Mouse (Mus musculus) G1E-ER4 (cell line): ENCODE data around the gene Prorsd1. TPM values are rescaled to one million over a fixed set of nuclear protein-coding genes. Genes with fewer than 3 reads are reported as not detected.

Source experiments
- GATA1 ChIP-seq: IDR thresholded peaks from one replicate; pipeline ENCODE4 v1.8.0; 2012; ENCODE audit warnings: low read length, inconsistent platforms
- polyA plus RNA-seq: library from polyadenylated mRNA; stranded (reverse); fragments of >175 nt; gene quantifications from 2 replicates; pipeline ENCODE4 v1.2.3, GENCODE M21; 2012

The Prorsd1 gene
- polyA plus RNA-seq, 1 experiment: 9.8 TPM

DNA sequence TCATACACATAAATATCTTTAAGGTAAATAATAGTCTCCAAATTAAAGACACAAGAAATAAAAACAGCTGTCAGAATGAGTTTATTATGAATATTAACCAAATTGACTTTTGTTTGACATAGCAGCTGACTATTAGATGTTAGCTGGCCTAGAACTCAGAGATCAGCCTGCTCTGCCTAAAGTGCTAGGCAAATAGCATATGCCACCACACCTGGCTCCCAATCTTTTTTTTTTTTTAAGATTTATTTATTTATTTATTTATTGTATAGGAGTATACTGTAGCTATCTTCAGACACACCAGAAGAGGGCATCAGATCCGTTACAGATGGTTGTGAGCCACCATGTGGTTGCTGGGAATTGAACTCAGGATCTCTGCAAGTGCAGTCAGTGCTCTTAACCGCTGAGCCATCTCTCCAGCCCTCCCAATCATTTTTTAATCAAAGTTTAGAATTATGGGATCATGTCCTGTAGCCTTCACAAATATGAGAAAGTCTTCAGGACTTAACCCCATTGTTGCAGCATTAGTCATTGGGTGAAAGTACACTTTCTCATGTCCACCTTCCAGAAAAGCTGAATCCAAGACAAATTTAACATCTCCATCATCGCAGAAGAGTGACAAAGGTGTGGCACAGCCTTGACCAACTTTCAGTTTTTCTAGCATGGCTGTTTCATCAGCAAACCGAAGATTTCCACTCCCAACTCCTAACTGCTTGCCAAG, 1.9 kb downstream of the Prorsd1 start:
- no peak for TF ChIP-seq GATA1

DNA sequence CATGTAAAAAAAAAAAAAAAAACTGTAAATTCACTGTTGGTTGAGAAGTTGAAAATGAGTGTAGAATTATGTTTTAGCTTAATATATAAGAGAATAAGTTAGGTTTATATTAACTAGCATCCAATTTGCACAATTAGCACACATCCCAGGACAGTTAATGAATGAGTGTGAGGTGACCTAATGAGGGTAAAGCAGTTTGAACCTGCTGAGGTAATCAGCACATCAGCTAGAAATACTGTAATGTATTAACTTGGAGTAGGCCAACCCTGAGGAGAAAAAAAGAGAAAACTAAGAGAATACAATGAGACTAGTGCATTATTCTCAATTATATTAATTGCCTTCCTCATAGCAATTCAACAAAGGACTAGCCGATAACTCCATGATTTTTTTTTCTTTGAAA, 5.4 kb downstream of the Prorsd1 start:
- TF ChIP-seq GATA1: no peak

DNA sequence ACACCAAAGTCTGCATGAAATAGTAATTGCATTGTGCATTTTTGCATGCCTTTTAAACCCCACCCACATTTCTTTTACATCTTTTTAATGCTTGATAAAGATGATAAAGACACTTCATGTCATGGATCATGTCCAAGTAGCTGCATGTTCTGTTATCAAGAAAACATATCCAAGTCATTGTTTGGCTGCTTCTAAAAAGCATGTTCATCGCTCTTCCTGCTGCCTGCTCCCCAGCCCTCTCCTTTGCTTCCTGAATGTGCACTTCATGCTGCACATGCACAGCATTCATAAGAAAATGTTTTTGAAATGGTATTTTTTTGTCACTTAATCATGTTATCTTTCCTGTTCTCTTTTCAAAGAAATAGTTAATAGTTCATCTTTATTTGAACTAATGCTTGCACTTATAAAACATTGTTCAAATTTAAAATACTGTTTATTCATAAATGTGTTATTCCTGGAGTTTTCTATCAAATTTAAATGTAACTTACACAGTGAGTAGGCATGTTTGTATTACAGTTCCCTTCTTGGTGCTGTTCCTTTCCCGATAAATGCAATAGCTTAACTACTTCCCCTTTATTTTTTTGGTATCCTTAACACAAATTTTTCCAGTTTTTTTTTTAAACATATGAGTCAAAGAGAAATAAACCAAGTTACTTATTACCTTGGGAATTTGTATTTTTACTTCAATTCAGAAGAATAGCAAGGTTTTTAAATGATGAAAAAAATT, 9.8 kb downstream of the Prorsd1 start:
- no peak for TF ChIP-seq GATA1

DNA sequence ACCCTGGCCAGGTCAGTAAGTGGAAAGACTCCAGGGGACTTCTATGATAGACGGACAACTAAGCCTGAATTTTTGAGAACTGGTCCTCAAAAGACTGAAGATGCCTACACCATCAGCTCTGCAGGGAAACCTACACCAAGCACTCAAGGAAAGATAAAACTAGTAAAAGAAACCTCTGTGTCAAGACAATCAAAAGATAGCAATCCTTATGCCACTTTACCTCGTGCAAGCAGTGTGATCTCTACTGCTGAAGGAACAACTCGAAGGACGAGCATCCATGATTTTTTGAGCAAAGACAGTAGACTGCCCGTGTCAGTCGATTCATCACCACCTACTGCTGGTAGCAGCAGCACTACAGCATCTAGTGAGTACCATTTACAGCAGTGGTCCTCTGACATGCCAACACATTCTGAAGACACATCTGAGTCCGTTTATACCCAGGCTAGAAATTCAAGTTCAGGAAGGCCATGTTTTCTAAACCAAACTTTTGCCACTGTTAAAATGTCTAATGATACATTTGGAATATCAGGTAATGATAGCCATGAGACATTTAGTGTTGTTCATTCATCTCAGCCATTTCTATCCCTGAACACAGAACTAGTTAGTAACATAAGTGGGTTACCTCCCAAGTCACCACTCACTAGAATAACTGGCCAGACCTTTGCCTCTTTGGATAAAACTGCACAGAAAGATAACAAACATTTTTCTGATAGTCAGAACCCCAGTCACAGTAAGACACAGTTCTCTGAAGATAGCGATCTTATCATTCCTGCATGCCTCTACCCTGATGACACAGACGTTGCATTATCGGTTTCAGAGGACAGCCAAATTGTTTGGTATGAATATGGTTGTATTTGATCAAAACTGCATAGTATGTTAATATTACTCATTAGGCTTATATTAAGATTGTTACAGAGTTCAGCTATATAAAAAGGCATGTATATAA, 10.6 kb downstream of the Prorsd1 start:
- TF ChIP-seq GATA1: peak; percentile 90

DNA sequence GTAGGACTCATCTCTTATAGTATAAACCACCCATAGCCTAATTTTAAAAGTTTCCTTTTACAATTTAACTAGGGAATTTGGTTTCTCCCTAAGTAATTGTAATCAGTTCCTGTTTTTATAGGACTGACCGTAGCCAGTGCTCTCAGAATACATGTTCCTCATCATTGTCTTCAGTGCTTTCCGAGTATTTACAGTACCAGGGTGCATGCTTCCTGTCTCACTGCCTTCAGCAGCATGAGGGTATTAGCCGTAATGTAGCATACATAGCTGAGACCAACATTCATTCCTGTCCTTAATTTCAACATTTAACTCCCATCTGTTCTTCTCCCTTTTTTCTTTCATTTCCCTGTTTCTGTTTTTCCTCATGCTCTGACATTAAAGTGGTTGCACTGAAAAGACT, 17.9 kb downstream of the Prorsd1 start:
- TF ChIP-seq GATA1: no peak

DNA sequence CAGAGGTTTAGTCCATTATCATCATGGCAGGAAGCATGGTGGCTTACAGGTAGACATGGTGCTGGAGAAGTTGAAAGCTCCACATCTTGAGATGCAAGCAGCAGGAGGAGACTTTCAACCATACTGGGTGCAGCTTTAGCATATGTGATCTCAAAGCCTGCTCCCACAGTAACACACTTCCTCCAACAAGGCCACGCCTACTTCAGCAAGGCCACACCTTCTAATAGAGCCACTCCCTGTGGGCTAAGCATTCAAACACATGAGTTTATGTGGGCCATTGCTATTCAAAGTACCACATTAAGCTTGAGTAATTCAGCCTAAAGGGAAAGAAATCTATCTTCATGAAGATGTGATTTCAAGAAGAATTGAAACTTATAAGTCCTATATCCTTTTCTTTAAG, 21.7 kb downstream of the Prorsd1 start:
- no peak for TF ChIP-seq GATA1

DNA sequence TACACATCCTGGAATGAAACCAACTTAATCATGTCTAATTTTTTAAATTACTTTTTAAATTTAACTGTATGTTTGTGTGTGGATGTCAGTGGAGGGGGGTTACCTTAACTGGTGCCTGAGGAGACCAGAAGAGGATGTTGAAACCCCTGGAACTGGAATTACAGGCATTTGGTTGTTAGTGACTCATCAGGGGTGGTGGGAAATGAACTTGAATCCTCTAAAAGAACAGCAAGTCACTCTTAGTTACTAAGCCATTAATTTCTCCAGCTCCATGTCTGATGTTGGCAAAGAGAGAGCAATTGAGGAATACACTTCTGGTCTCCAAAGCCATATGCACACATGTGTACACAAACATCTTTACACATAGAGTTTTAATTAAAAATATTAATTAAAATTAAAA, 40.2 kb downstream of the Prorsd1 start:
- TF ChIP-seq GATA1: no peak

Other genes starting within 250 kb of the Prorsd1 start
- gene Ccdc88a, start 141.4 kb downstream of the Prorsd1 start, polyA plus RNA-seq: 15.9 and 19.6 TPM in 2 replicates
- gene Mtif2, start 11.4 kb upstream of the Prorsd1 start, polyA plus RNA-seq: 19.4 and 27.1 TPM in 2 replicates
- not detected in 2 replicates for gene Clhc1, start 32.9 kb upstream of the Prorsd1 start, polyA plus RNA-seq
- gene Rps27a, start 33.1 kb upstream of the Prorsd1 start, polyA plus RNA-seq: 53.5 and 64.9 TPM in 2 replicates
- gene Rtn4, start 177.9 kb upstream of the Prorsd1 start, polyA plus RNA-seq: 82.6 and 96.2 TPM in 2 replicates